Mouse (Mus musculus): ENCODE measurements around the gene Hnrnpl. TPM values are rescaled to one million over a fixed set of nuclear protein-coding genes. Genes with fewer than 3 reads are reported as not detected.

Gene Hnrnpl
- polyA plus RNA-seq, 1 experiment from 2014 or later = 232 TPM

DNA sequence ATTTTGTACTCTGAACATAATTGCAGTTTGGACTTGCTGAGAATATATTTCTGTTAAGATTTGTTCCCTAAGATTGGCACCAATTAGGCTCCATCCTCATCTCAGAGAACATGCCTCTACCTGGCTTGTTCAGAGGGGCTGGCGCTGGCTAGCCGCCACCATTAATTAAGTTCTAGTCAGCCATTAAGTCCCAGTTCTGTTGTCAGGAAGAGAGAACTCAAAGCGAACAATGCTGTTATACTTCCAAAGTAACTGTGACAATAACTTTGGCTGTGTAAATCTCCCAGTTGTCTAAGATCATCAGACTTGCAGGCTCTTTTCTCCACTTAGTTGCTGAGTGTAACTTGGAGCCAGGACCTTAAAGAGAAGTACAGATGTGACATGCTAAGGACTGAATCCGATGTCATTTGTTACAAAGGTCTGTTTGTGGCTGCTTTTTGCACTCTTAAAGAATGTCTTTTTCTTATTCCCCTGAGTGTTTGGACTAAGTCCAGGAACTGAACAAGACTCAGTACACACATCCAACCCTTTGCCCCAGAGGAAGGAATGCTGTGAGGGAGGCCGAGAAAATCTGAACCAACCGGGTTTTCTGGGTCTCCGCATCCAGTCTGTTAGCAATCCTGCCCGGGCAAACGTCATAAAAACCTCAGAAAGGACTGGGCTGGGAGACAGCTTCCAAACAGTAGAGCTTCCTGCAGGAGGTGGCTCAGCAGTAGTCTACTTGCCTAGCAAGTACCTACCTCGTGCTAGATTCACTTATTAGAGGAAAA lies 6.3 kb upstream of the Hnrnpl start:
- no peak overlapping the region for H3K4me3 ChIP-seq (replicated peaks; ENCODE audit: low read depth, low read length)
- WGBS = 9% methylated on average over 10 of the region's 10 CpGs

DNA sequence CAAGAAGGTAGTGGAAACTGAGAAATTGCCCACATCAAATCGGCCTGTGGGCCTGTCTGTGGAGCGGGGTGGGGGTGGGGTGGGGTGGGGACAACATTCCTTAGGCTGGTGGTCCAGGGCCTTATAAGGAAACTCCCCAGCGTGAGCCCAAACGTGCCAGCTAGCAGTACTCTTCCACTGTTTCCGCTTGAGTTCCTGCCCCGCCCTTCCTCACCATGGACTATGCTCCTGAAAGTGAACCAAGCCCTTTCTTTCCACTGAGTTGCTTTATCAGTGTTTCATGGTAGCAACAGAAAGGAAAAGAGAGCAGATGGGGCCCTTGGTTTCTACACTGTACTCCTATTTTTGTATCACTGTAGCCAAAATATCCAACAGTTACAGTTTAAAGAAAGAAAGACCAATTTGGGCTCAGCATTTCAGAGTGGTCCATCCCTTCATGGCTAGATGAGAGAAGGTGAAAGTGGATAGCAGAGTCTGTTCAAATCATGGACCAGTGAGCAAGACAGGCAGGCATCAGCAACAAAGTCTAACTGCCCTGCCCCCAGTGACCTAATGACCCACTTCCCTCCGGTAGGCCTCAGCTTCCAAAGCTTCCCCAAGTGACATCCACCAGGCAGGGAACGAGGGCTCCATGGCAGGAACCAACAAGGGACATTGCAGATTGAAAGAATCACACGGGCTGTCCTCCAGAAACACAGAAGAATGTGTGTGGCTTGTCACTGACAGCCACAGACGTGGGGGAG lies 5.3 kb upstream of the Hnrnpl start:
- H3K4me2 ChIP-seq (ENCODE audit: low read length) = peak overlapping the region; percentile 35
- no peak overlapping the region for H3K9ac ChIP-seq (ENCODE audit: low read depth, low read length)
- H3K4me1 ChIP-seq (replicated peaks; ENCODE audit: insufficient read depth, low read length) = peaks cover 36% of the 10 kb centered on the region
- H3K36me3 ChIP-seq (ENCODE audit: insufficient read depth, low read length) = no peaks in the 10 kb centered on the region
- WGBS = 6% methylated on average over 10 of the region's 10 CpGs
- H3K27me3 ChIP-seq (ENCODE audit: insufficient read depth, low read length) = no peaks in the 10 kb centered on the region
- TF ChIP-seq CTCF (IDR thresholded peaks at IDR 0.05; ENCODE audit: low read depth) = no peak
- no peaks in the 10 kb centered on the region for H3K9me3 ChIP-seq (replicated peaks; ENCODE audit: low read length)
- ATAC-seq (replicated peaks; ENCODE audit: low FRiP score, low read depth) (peak; percentile 81), DNase-seq (ENCODE audit: low spot score) (peak; percentile 89)
- H3K27ac ChIP-seq = peak overlapping the region; percentile 88
- no peak overlapping the region for H3K4me3 ChIP-seq (replicated peaks; ENCODE audit: low read depth, low read length)

More for the DNA sequence above, 6.3 kb upstream of the Hnrnpl start:
- no peak overlapping the region for H3K9ac ChIP-seq (ENCODE audit: low read depth, low read length)
- peak; percentile 39; the same call in 1 of the 2 replicates for TF ChIP-seq CTCF (IDR thresholded peaks at IDR 0.05; ENCODE audit: low read depth)
- ATAC-seq (replicated peaks; ENCODE audit: low FRiP score, low read depth) (peak; percentile 61), DNase-seq (ENCODE audit: low spot score) (peak; percentile 90)
- H3K4me2 ChIP-seq (ENCODE audit: low read length) = peak overlapping the region; percentile 35
- no peaks in the 10 kb centered on the region for H3K27me3 ChIP-seq (ENCODE audit: insufficient read depth, low read length)
- H3K36me3 ChIP-seq (ENCODE audit: insufficient read depth, low read length) = no peaks in the 10 kb centered on the region
- peaks cover 31% of the 10 kb centered on the region for H3K4me1 ChIP-seq (replicated peaks; ENCODE audit: insufficient read depth, low read length)
- no peaks in the 10 kb centered on the region for H3K9me3 ChIP-seq (replicated peaks; ENCODE audit: low read length)
- H3K27ac ChIP-seq = peak overlapping the region; percentile 88

- no peaks in the 10 kb centered on the region for H3K9me3 ChIP-seq (replicated peaks; ENCODE audit: low read length)
- peak; percentile 71 for DNase-seq (ENCODE audit: low spot score)
- no peaks in the 10 kb centered on the region for H3K36me3 ChIP-seq (ENCODE audit: insufficient read depth, low read length)
- no peaks in the 10 kb centered on the region for H3K27me3 ChIP-seq (ENCODE audit: insufficient read depth, low read length)
- no peak for TF ChIP-seq CTCF (IDR thresholded peaks at IDR 0.05; ENCODE audit: low read depth)
- no peak overlapping the region for H3K9ac ChIP-seq (ENCODE audit: low read depth, low read length)
- H3K4me3 ChIP-seq (replicated peaks; ENCODE audit: low read depth, low read length) = no peak overlapping the region
- H3K4me2 ChIP-seq (ENCODE audit: low read length) = no peak overlapping the region
- no peak for ATAC-seq (replicated peaks; ENCODE audit: low FRiP score, low read depth)
- WGBS = 13% methylated on average over 4 of the region's 4 CpGs
- peaks cover 38% of the 10 kb centered on the region for H3K4me1 ChIP-seq (replicated peaks; ENCODE audit: insufficient read depth, low read length)
- peak overlapping the region; percentile 88 for H3K27ac ChIP-seq
Measured at GRCm38 (mm10) chr7:28803756-28804155, 4.6 kb upstream of the Hnrnpl start.

DNA sequence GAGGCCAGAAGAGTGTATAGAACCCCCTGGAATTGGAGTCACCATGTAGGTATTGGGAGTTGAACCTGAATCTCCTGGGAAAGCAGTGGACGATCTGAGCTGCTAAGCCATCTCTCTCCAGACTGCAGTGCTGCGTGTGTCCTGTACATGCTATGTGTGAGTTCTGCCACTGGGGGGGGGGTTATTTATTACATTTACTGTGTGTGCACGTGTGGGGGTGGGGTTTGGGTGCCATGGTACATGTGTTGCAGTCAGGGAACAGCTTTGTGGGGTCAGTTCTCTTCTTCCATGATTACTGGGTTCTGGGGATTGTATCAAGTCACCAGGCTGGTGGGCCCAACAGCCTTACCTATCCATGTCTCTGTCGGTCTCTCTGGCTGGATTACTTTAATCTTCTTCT lies 1.5 kb upstream of the Hnrnpl start:
- Histone ChIP-seq H3K4me3 (replicated peaks; ENCODE audit: low read depth, low read length) (no peak overlapping the region), H3K9me3 (replicated peaks; ENCODE audit: low read length) (no peaks in the 10 kb centered on the region), H3K4me1 (replicated peaks; ENCODE audit: insufficient read depth, low read length) (peaks cover 30% of the 10 kb centered on the region), H3K27me3 (ENCODE audit: insufficient read depth, low read length) (no peaks in the 10 kb centered on the region), H3K27ac (no peak overlapping the region), H3K9ac (ENCODE audit: low read depth, low read length) (no peak overlapping the region), H3K36me3 (ENCODE audit: insufficient read depth, low read length) (no peaks in the 10 kb centered on the region), H3K4me2 (ENCODE audit: low read length) (no peak overlapping the region)
- DNase-seq (ENCODE audit: low spot score) (no peak), ATAC-seq (replicated peaks; ENCODE audit: low FRiP score, low read depth) (no peak)
- TF ChIP-seq CTCF (IDR thresholded peaks at IDR 0.05; ENCODE audit: low read depth) = peak; percentile 32; the same call in 1 of the 2 replicates
- whole genome bisulfite sequencing = 67% methylated on average over 4 of the region's 4 CpGs

- H3K4me1 ChIP-seq (replicated peaks; ENCODE audit: insufficient read depth, low read length) = peaks cover 29% of the 10 kb centered on the region
- no peaks in the 10 kb centered on the region for H3K9me3 ChIP-seq (replicated peaks; ENCODE audit: low read length)
- H3K9ac ChIP-seq (ENCODE audit: low read depth, low read length) = peak overlapping the region; percentile 94
- H3K4me2 ChIP-seq (ENCODE audit: low read length) = peak overlapping the region; percentile 86
- no peaks in the 10 kb centered on the region for H3K27me3 ChIP-seq (ENCODE audit: insufficient read depth, low read length)
- no peaks in the 10 kb centered on the region for H3K36me3 ChIP-seq (ENCODE audit: insufficient read depth, low read length)
- WGBS = 37% methylated on average over 6 of the region's 8 CpGs
- DNase-seq (ENCODE audit: low spot score) (no peak), ATAC-seq (replicated peaks; ENCODE audit: low FRiP score, low read depth) (no peak)
- TF ChIP-seq CTCF (IDR thresholded peaks at IDR 0.05; ENCODE audit: low read depth) = no peak
- peak overlapping the region; percentile 85 for H3K4me3 ChIP-seq (replicated peaks; ENCODE audit: low read depth, low read length)
- peak overlapping the region; percentile 100 for H3K27ac ChIP-seq
Measured at GRCm38 (mm10) chr7:28807641-28808220, 610 bp upstream of the Hnrnpl start.

- Histone ChIP-seq H3K4me3 (replicated peaks; ENCODE audit: low read depth, low read length) (peak overlapping the region; percentile 85), H3K27ac (peak overlapping the region; percentile 100), H3K4me2 (ENCODE audit: low read length) (peak overlapping the region; percentile 86), H3K9me3 (replicated peaks; ENCODE audit: low read length) (no peaks in the 10 kb centered on the region), H3K9ac (ENCODE audit: low read depth, low read length) (peak overlapping the region; percentile 94), H3K27me3 (ENCODE audit: insufficient read depth, low read length) (no peaks in the 10 kb centered on the region), H3K36me3 (ENCODE audit: insufficient read depth, low read length) (peaks cover 12% of the 10 kb centered on the region), H3K4me1 (replicated peaks; ENCODE audit: insufficient read depth, low read length) (peaks cover 21% of the 10 kb centered on the region)
- ATAC-seq (replicated peaks; ENCODE audit: low FRiP score, low read depth) (peak; percentile 55), DNase-seq (ENCODE audit: low spot score) (peak; percentile 95)
- WGBS = under 1% methylated on average over 29 of the region's 32 CpGs
- TF ChIP-seq CTCF (IDR thresholded peaks at IDR 0.05; ENCODE audit: low read depth) = no peak
Measured at GRCm38 (mm10) chr7:28808957-28809393, 634 bp downstream of the Hnrnpl start.

Data from kidney, postnatal 0 days (tissue).